Mouse (Mus musculus) thymus, postnatal 10 days (tissue): Measurements from ENCODE around the gene Fam131b.
A peak's percentile ranks its signal among the peaks of the same experiment; 100 is the strongest.

Source experiments
- DNase-seq, 2 experiments: peaks; one replicate each; pipeline ENCODE4 v3.0.0; 2021; ENCODE audit warnings: low spot score in 2 of 2

Fam131b gene

DNA sequence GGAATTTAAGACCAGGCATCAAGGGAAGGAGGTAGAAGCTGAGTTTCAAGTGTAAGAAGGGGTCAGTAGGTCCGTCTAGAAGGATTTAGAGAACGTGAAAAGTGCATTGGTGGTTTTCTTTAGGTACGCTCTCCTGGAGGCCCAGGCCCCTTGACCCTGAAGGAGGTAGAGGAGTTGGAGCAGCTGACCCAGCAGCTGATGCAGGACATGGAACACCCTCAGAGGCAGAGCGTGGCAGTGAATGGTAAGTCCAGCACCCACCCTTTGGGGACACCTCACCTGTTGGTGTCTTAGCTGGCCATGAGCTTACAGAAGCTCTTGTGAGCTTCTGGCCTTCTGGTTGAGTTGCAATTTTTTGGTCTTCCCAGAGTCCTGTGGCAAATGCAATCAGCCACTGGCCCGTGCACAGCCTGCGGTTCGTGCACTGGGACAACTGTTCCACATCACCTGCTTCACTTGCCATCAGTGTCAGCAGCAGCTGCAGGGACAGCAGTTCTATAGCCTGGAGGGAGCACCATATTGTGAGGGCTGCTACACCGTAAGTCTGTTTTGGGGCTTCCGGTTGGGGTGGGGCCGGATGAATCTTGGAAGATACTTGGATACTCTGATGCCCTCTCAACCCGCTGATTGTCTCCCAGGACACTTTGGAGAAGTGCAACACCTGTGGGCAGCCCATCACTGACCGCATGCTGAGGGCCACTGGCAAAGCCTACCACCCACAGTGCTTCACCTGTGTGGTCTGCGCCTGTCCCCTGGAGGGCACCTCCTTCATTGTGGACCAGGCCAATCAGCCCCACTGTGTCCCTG is 31.6 kb upstream of the Fam131b start:
- DNase-seq, result no peak

DNA sequence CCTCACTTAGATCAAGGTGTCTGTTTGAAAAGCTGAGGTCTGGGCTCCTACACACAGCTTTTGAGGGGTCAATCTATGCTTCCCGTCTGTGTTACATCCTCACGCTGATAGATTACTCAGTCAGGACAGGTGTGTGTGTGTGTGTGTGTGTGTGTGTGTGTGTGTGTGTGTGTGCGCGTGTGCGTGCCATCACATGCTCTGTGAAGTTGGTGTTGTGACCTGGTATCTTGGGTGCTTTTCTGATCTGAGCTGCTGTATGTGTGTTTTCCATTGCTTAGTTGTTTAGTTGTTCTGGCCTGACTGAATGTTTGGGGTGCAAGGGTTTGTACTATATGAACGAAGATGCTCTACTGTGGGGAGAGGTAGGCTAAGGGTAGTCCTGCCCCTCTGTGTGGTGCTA is 30.9 kb upstream of the Fam131b start:
- no peak for DNase-seq

DNA sequence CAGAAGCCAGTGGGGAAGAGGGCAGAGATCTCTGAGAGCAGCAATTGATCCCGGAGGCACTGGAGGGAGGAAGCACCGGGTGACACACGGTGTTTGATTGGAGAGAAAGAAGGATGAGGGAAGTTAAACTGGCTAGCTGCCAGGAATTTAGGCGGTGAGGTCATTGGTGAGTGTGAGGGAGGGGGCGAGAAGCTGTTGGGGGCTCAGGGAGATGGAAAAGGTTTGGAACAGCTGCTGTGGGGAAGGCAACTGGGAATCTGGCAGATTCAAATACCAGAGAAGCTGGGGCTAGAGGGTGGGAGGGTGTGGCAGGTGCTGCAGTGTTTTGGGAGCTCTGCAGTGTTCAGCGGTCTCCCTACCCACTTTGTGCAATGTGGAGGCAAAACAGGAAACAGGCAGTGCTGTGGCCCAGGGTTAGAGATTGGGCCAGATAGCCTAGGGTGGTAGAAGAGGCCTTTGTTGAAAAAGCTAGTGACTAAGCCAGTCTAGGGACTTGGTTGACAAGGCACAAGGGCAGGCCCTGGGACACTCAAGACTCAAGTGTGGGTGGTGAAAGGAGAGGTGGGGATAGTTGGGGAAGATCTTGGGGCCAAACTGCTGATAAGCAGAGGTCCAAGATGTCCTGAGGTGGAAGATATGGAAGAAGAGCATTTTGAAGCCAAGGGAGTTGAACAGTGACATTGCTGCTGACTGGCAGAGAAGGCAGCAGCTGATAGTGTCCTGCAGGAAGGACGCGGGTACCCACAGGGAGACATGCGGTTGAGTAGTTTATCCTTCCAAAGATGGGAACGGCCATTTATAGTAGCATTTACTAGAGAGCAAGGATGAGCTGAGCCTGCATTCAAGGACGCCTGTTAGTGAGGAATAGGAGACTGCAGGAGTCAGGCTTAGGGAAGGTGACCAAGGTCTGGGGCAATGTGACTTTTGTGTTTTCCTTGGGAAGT is 29.9 kb upstream of the Fam131b start:
- no peak for DNase-seq

DNA sequence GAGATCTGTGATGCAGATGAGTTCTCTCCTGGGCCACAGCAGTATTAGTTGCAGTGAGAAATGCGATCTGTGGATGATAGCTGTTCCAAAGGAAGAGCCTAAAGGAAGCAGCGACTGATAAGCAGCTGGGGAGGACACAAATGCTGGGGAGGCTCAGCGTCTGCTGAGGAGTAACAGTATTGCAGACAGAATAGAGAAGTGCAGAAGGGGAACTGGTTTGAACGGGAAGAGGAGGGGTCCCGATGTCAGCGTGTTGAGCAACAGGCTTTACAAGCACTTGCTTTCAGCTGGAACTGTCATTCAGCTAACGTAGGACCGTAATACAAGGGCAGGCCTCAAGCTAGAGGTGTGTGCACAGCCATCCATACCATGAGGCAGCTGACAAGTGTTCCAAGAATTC is 28.7 kb upstream of the Fam131b start:
- DNase-seq, result no peak

DNA sequence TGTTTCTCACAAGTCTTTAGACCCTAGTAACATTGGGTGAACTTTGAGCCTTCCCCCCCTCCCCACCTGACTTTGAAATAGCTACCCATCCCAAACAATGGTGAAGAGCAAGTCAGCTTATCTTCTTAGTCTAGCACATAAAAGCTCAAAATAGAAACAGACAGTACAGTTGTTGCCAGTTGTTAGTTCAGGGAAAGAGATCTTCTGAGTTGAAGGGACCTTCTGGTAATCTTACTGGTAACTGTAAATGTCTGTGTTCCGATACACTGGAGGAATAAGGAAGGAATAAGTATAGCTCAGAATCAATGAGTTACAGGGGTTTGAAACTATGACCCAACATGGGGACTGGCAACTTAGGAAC is 28.0 kb upstream of the Fam131b start:
- DNase-seq, result no peak

DNA sequence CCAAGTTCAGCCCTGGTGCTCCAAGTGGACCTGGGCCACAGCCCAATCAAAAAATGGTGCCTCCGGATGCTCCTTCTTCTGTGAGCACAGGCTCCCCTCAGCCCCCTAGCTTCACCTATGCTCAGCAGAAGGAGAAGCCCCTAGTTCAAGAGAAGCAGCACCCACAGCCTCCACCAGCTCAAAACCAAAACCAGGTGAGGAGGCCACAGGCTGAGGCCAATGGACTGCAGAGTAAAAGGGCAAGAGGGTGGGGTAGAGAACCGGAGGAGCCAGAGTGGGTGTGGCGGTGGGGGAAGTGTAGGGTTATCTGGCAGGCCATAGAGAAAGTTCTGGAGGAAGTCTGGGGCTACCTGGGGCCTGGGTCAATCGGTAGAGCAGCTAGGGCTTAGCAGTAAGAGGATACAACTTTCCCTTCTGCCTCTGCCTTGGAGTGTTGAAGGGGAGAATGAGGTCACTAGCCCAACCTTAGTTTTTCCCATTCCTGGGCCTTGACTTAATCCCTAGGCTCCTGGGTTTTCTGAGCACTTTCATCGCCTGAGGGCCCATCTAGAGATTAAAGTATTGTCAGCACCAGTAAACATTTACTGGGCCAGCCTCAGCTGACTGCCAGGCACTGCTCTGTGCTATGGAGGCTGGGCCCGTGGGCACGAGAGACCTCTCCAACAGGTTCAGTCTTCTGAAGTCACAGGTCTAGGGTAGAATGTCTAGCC is 27.5 kb upstream of the Fam131b start:
- no peak for DNase-seq

DNA sequence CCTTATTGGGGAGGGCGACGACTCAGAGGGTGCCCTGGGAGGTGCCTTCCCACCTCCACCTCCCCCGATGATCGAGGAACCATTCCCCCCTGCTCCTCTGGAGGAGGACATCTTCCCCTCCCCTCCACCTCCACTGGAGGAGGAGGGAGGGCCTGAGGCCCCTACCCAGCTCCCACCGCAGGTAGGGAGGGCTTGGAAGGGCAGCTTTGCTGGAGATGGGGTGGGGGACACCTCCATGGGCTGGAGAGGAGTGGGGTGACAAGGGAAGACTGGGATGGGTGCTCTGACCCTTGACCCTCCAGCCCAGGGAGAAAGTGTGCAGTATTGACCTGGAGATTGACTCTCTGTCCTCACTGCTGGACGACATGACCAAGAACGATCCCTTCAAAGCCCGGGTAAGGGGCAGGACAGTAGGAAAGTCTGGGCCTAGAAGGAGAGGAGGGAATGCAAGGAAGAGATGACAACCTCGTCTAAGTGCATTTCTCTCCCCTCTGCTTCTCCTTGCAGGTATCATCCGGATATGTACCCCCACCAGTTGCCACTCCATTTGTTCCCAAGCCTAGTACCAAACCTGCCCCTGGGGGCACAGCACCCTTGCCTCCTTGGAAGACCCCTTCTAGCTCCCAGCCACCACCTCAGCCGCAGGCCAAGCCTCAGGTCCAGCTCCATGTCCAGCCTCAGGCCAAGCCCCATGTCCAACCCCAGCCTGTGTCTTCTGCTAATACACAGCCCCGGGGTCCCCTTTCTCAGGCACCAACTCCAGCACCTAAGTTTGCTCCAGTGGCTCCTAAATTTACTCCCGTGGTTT is 26.7 kb upstream of the Fam131b start:
- no peak for DNase-seq

DNA sequence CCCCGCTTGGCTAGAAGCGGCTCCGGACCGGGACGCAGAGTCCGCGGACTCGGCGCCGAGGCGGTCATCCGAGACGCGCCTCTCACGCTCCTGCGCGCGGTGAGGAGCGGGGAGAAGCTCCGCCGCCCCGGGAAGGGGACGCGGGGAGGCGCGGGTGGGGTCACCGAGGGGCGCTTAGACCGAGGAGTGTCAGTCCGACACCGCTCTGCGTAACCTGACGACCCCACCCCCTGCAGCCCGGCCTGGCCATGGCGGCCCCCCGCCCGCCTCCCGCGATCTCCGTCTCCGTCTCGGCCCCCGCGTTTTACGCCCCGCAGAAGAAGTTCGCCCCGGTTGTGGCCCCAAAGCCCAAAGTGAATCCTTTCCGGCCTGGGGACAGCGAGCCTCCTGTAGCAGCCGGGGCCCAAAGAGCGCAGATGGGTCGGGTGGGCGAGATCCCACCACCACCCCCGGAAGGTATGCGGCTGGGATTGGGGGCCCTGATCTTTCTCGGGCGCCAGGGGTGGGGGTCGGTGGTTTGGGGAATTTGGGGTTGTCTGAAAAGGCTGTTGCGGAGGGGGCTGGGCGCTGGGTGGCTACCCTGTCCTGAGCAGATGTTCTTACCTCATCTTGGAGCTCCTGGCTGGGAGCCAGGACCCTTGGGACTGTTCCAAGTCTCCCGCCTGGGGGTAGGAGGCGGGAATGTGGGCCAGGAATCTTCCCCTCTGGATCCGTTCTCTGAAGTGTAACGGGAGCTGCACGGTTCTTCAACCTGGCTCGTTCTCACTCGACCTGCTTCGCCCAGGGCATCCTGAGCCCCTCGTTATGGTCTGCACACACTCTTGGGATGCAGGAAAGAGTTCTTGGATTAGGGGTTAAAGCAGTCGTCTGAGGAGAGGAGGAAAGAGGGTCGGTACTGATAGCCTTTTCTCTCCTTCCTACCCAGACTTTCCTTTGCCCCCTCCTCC is 25.9 kb upstream of the Fam131b start:
- peak; percentile 45 to 52 for DNase-seq

DNA sequence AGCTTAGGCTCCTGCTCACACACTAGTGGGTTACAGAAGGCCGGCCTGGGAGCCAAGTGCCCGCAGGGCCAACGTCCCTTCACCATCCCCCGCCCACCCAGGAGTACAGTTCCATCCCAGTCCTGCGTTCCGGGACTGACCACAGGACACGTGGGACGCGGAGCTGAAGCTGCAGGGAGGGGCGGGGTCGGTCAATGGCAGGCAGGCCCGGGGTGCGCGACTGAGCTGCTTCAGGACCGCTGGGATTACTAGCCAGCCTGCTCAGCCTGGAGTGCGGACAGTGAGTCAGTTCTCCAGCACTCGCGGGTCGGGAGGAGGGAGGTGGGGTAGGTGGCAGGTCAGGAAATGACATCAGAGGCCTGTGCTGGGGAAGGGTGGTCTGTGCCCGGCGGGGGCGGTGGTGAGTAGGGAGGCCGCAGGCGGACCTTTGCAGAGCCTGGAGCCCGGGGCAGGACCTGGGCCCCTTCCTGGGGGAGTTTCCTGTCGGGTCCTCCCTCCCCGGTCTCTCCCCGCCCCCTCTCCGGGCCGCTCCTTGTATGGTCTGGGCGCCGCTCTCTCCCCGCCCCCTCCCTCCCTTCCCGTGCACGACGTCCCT is 25.1 kb upstream of the Fam131b start, which contains the start of gene Zyx:
Gene Zyx, plus strand, starts transcription at position 205 of the 595 bp plus-strand sequence.
- peak; percentile 78 to 81 for DNase-seq

DNA sequence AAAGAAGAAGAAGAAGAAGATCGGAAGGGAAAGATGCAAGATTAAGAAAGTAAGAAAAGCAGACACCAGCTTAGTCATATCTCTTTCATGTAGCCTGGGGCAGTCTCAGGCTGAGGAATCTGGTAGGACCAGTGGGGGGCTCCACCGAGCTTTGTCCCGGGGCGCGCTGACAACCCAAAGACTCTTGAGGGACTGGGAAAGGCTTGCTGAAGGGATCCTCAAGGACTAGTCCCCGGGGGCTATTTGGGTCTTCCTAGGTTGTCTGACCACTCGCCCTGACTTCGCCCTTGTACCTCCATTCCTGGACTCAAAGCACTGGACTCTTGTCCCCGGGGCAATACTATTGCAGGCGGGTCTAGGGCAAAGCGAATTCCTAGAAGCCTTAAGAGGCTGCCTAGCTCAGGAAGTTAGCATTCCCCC is 24.6 kb upstream of the Fam131b start:
- peak; percentile 71 to 79 for DNase-seq

DNA sequence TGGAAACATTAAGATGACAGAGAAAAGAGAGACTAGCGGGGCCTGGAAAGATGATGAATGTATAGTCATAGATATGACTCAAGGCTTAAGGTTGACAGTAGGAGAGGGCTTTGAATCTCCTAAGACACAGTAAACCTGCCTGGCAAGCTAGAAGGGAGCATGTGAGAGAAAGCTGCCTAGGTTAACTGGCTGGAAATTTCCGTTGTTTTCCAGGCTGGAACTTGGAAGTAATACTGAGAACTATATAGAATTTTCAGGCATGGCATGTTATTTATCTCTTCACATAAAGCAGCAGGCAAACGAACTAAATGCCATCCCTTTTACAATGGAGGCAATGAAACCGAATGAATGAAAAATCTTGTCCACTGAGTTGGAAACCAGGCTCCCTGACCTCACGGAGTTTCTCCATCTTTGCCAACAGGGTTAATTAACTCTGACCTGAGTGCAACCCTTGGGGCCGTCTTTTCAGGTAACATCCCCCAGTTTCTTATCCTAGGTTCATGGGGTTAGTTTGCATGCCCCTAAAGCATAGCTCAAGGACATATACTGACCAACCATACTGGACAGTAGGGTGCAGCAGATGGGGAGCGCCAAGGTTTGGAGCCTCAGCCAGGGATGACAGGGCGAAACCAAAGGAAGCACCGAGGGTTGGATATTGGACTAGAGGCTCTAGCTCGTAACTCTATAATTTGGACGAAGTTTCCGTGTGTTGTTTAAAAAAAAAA is 24.0 kb upstream of the Fam131b start:
- no peak for DNase-seq

DNA sequence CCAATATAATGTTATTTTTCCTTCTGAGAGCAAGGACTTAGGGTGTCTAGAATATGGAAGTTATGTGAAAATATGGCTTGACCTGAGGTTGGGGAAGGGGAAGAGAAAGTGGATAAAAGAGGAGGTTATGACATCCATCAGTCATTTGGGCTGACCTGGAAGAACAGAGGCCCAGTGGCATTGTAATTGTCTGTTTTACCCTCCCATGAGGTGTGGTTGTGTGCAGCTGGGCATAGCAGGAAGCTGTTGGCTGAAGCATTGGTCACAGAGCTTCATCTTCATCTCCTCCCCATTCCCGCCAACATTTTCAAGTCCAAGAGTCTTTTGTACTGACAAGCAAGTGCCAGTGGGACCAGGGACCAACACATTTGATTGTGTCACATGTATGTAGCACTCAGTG is 19.8 kb upstream of the Fam131b start:
- no peak for DNase-seq

DNA sequence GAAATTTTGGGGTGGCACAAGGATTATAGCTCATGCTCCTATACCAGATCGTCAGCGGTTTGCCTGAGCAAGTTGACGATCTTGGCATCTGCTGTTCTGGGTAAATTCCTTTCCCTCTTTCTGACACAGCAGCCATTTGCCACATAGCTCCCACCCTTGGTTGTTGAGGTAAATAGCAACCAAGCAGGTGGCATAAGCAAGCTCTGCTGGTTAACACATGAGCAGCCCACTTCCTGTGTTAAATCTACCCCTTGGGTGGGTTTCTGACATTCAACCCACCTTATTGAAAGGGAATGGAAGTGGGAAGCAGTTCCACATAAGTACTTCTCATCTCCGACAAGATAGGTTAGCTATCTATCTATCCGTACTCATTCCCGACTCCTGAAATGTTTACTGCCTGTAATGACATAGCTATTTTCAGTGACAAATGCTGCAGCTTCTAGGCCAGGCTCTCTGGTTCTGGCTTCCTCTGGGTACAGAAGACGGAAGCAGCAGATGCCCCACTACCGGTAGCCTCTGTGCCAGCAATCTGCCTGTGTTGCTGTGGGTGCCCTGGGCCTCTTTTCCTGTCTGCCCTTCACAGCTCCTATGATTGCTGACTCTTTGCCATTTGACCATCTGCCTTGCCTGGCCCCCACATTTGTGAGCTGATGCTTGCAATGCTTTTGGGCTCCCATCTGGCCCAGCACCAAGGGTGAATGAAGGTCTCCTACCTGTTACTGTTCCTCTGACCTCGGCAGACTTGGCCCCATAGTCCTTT is 19.1 kb upstream of the Fam131b start:
- peak; percentile 64 to 68 for DNase-seq

DNA sequence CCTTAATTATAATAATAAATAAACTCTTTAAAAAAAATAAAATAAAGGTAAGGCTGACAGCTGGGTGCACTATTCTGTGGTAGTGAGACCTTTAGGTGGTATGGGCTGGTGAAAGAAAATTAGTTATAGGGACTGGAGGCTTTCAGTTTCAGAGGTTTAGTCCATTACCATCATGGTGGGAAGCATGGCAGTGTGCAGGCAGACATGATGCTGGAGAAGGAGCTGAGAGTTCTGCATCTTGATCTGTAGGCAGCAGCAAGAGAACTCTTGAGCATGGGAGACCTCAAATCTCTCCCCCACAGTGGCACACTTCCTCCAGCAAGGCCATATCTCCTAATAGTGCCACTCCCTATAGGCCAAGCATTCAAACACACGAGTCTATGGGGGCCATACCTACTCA is 17.7 kb upstream of the Fam131b start:
- DNase-seq, result no peak

DNA sequence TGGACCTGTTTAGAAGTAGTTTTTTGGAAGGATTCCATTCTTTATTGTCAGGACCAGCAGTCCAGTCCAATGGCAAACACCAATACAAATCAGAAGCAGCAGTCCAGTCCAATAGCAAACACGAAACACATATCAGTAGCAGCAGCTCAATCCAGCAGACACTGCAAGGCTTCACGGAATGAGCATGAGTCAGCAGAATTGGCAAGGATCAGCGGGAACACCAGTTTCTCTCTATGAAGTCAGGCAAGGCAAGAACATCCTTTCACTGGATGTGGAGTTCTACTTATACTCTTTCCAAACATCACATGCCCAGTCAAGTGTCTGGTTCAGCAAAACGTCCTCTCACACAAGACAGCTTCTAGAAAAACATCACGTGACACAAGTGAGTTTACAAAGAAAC is 15.5 kb upstream of the Fam131b start:
- DNase-seq, result no peak

DNA sequence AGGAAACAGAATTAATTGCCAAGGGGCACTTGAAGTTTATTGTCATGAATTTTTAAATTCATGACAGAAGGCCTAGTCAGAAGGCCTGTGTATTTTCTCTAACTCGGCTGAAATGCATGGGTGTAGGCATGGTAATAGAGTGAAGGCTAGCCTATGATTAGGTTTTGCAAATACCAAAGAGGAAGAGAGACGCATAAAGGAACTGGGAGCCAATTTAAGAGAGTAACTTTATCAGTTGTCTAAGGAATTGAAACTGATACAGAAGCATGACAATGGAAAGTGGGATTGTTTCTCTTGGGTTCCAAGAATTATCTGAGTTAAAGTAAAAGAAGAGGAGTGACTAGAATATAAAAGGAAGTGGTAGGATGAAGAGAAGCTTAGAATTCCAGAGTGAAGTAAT is 14.7 kb upstream of the Fam131b start:
- DNase-seq, result no peak

DNA sequence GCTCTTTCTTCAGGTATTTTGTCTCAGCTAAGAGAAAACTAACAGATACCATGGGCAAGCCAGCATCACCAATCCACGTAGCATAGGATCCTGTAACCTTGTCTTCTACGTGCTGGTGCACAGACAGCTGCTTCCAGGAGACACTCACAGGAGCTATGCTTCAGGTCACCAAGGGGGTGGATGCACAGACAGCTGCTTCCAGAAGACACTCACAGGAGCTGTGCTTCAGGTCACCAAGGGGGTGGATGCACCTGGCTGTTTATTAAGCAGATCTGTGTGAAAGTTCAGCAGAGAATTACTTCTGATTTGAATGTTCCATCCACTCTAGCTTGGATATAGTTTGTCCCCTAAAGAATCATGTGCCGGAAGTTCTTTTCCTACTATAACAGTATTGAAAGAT is 6.5 kb upstream of the Fam131b start:
- DNase-seq, result no peak

DNA sequence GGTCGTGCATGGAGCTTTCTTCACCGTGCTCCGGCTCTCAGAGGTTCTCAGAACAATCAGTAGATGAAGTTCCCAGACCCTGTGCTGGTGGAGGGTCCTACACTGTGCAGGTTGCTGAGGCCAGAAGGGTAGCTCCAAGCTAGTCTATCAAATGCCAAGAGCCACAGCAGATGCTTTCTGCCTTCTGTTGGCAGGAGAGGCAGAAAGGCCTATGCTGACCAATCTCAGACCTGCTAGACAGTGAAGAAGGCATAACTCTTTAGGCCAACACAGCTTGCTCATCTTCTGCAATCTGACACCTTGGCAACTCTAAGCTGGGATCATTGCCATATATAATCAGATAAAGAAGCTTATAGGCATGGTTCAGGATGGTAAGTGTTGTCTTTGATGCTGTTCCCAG is 5.8 kb upstream of the Fam131b start:
- no peak for DNase-seq
